8 mouse cellular contexts compared by ENCODE assay signal in genomic region chr12:100772230-100772984, GRCm38 (mm10). TPM values are rescaled to one million over a fixed set of nuclear protein-coding genes. Genes with fewer than 3 reads are reported as not detected.
DNase-seq lines count a peak whose midpoint lies in the region; ATAC-seq and TF ChIP-seq lines count a peak whose summit lies in the region.

No protein-coding gene starts in this region.

- peak; percentile 45 for DNase-seq in liver, adult 2 months (ENCODE audit: extremely low read depth, low read depth, low spot score)
- DNase-seq in MEL (ENCODE audit: low read depth, low spot score), result peak; percentile 27
- DNase-seq in lung, postnatal 10 days, result peak; percentile 73
- DNase-seq in thymus, postnatal 25 days, result peak; percentile 44
- no peak for DNase-seq in spleen, postnatal 4 days (ENCODE audit: low spot score in 2 of 2)

- H3K79me2 ChIP-seq in liver, adult 2 months (ENCODE audit: control insufficient read depth, insufficient read depth, low read length), result no peaks in the 10 kb centered on the region
- no peaks in the 10 kb centered on the region for H3K79me2 ChIP-seq in MEL (ENCODE audit: control insufficient read depth, insufficient read depth, low read length, poor library complexity)

- no peaks in the 10 kb centered on the region for H3K9me3 ChIP-seq in liver, embryonic 12.5 days (replicated peaks)
- no peaks in the 10 kb centered on the region for H3K9me3 ChIP-seq in MEL (replicated peaks; ENCODE audit: insufficient read depth, low read length)
- no peaks in the 10 kb centered on the region for H3K9me3 ChIP-seq in intestine, embryonic 16.5 days (ENCODE audit: control insufficient read depth, low read length)

- no peak for TF ChIP-seq EP300 in MEL (IDR thresholded peaks at IDR 0.05; ENCODE audit: low read depth in 1 of 2, low read length in 2 of 2)

- peak; percentile 79 for TF ChIP-seq CTCF in liver, adult 2 months (IDR thresholded peaks at IDR 0.05; ENCODE audit: low read depth, low read length)
- TF ChIP-seq CTCF in MEL (IDR thresholded peaks at IDR 0.05 in 2 of 3, conservative IDR thresholded peaks at IDR 0.05 in 1 of 3; ENCODE audit: control insufficient read depth in 1 of 3, insufficient read depth in 1 of 3, low read depth in 2 of 3, low read length in 3 of 3, poor library complexity in 1 of 3, severe bottlenecking in 1 of 3), result peak; percentile 22 to 52 (median 29); a peak in 3 of 6 replicates
- TF ChIP-seq CTCF in cortical plate, adult 2 months (IDR thresholded peaks at IDR 0.05; ENCODE audit: extremely low read depth, insufficient read depth, low read length), result peak; percentile 26; the same call in 1 of the 2 replicates

- no peak overlapping the region for H3K27ac ChIP-seq in liver, adult 2 months (replicated peaks; ENCODE audit: insufficient read depth, low read depth, low read length)
- no peak overlapping the region for H3K27ac ChIP-seq in liver, embryonic 12.5 days
- no peak overlapping the region for H3K27ac ChIP-seq in MEL (ENCODE audit: control insufficient read depth, low read depth, low read length)
- no peak overlapping the region for H3K27ac ChIP-seq in cortical plate, adult 2 months (ENCODE audit: insufficient read depth, low read length)
- no peak overlapping the region for H3K27ac ChIP-seq in intestine, embryonic 16.5 days (ENCODE audit: low read length)

- H3K4me1 ChIP-seq in liver, adult 2 months (ENCODE audit: control insufficient read depth, insufficient read depth, low read length), result peaks cover 9% of the 10 kb centered on the region
- no peaks in the 10 kb centered on the region for H3K4me1 ChIP-seq in liver, embryonic 12.5 days
- no peaks in the 10 kb centered on the region for H3K4me1 ChIP-seq in MEL (ENCODE audit: control insufficient read depth in 1 of 2, insufficient read depth in 2 of 2, low read length in 2 of 2)
- H3K4me1 ChIP-seq in cortical plate, adult 2 months (ENCODE audit: control insufficient read depth, insufficient read depth, low read length), result peaks cover 8% of the 10 kb centered on the region
- H3K4me1 ChIP-seq in intestine, embryonic 16.5 days (ENCODE audit: control insufficient read depth, insufficient read depth, low read length), result peaks cover 9% of the 10 kb centered on the region; the same call in 1 of the 2 replicates

- H3K4me2 ChIP-seq in liver, embryonic 12.5 days, result no peak overlapping the region
- no peak overlapping the region for H3K4me2 ChIP-seq in intestine, embryonic 16.5 days (ENCODE audit: low read depth, low read length)

- no peak for TF ChIP-seq POLR2A in liver, adult 2 months (IDR thresholded peaks at IDR 0.05; ENCODE audit: extremely low read depth, insufficient read depth, low read length)
- no peak for TF ChIP-seq POLR2A in MEL (IDR thresholded peaks at IDR 0.05; ENCODE audit: control insufficient read depth in 1 of 2, insufficient read depth in 1 of 2, low read depth in 1 of 2, low read length in 2 of 2, poor library complexity in 1 of 2)
- TF ChIP-seq POLR2A in cortical plate, adult 2 months (IDR thresholded peaks at IDR 0.05; ENCODE audit: extremely low read depth, insufficient read depth, low read length), result no peak

- 41% methylated on average over 7 of the region's 7 CpGs for WGBS in liver, adult 2 months
- WGBS in liver, embryonic 12.5 days (ENCODE audit: insufficient replicate concordance), result 35% methylated on average over 7 of the region's 7 CpGs
- 25% methylated on average over 7 of the region's 7 CpGs for WGBS in intestine, embryonic 16.5 days

- ATAC-seq in liver, embryonic 12.5 days, result no peak
- peak; percentile 54 for ATAC-seq in intestine, embryonic 16.5 days

- H3K36me3 ChIP-seq in liver, adult 2 months (ENCODE audit: control insufficient read depth, insufficient read depth, low read length), result no peaks in the 10 kb centered on the region
- H3K36me3 ChIP-seq in liver, embryonic 12.5 days, result no peaks in the 10 kb centered on the region
- H3K36me3 ChIP-seq in MEL (ENCODE audit: control insufficient read depth in 1 of 2, insufficient read depth in 2 of 2, low read length in 2 of 2), result no peaks in the 10 kb centered on the region
- H3K36me3 ChIP-seq in intestine, embryonic 16.5 days (ENCODE audit: control insufficient read depth, insufficient read depth, low read length), result no peaks in the 10 kb centered on the region

- H3K4me3 ChIP-seq in liver, adult 2 months (ENCODE audit: insufficient read depth, low read depth, low read length), result no peak overlapping the region
- no peak overlapping the region for H3K4me3 ChIP-seq in liver, embryonic 12.5 days
- H3K4me3 ChIP-seq in MEL (ENCODE audit: control insufficient read depth in 1 of 2, insufficient read depth in 1 of 2, low read depth in 2 of 2, low read length in 2 of 2), result no peak overlapping the region
- H3K4me3 ChIP-seq in cortical plate, adult 2 months (ENCODE audit: insufficient read depth, low read length), result no peak overlapping the region
- H3K4me3 ChIP-seq in intestine, embryonic 16.5 days (ENCODE audit: low read length), result no peak overlapping the region

- H3K9ac ChIP-seq in liver, adult 2 months (ENCODE audit: low read depth, low read length), result no peak overlapping the region
- no peak overlapping the region for H3K9ac ChIP-seq in liver, embryonic 12.5 days
- no peak overlapping the region for H3K9ac ChIP-seq in MEL (ENCODE audit: control insufficient read depth, low read depth, low read length, poor library complexity, severe bottlenecking)
- no peak overlapping the region for H3K9ac ChIP-seq in intestine, embryonic 16.5 days (ENCODE audit: low read depth, low read length)

- no peaks in the 10 kb centered on the region for H3K27me3 ChIP-seq in liver, adult 2 months (ENCODE audit: control insufficient read depth, insufficient read depth, low read length)
- H3K27me3 ChIP-seq in liver, embryonic 12.5 days (replicated peaks), result no peaks in the 10 kb centered on the region; the same call in 1 of the 2 replicates
- H3K27me3 ChIP-seq in MEL (ENCODE audit: control insufficient read depth in 1 of 2, insufficient read depth in 2 of 2, low read length in 2 of 2), result no peaks in the 10 kb centered on the region
- no peaks in the 10 kb centered on the region for H3K27me3 ChIP-seq in intestine, embryonic 16.5 days (replicated peaks; ENCODE audit: control insufficient read depth, insufficient read depth, low read length)

- peak; percentile 24 for TF ChIP-seq RAD21 in MEL (IDR thresholded peaks at IDR 0.05; ENCODE audit: low read depth, low read length)

TF ChIP-seq in MEL, 35 proteins besides CTCF, POLR2A, EP300 and RAD21:
- TF ChIP-seq HCFC1 (IDR thresholded peaks at IDR 0.05; ENCODE audit: low read depth, low read length), result no peak
- TF ChIP-seq MYB (IDR thresholded peaks at IDR 0.05; ENCODE audit: low read depth, low read length), result no peak
- peak; percentile 33; the same call in 1 of the 2 replicates for TF ChIP-seq ZC3H11A (IDR thresholded peaks at IDR 0.05; ENCODE audit: low read depth, low read length)
- TF ChIP-seq MAX (IDR thresholded peaks at IDR 0.05; ENCODE audit: low read length), result no peak
- no peak for TF ChIP-seq GABPA (IDR thresholded peaks at IDR 0.05; ENCODE audit: low read depth, low read length)
- TF ChIP-seq JUND (IDR thresholded peaks at IDR 0.05; ENCODE audit: low read depth, low read length), result no peak
- TF ChIP-seq USF1 (IDR thresholded peaks at IDR 0.05; ENCODE audit: low read depth, low read length), result no peak
- no peak for TF ChIP-seq BHLHE40 (IDR thresholded peaks at IDR 0.05; ENCODE audit: borderline replicate concordance, low read depth, low read length)
- no peak for TF ChIP-seq TAL1 (IDR thresholded peaks at IDR 0.05; ENCODE audit: low read length)
- TF ChIP-seq SMC3 (IDR thresholded peaks at IDR 0.05; ENCODE audit: low read depth, low read length), result peak; percentile 57
- TF ChIP-seq KAT2A (conservative IDR thresholded peaks at IDR 0.05; ENCODE audit: low read depth, low read length), result no peak
- TF ChIP-seq MXI1 (IDR thresholded peaks at IDR 0.05; ENCODE audit: low read depth, low read length), result no peak

RNA-seq across cellular contexts. Expression of gene Dglucy, which starts 6.5 kb away (rescaled TPM):
- total RNA-seq in liver, adult 2 months (2014; rRNA removed), result 28.9 and 36.8 TPM in 2 replicates
- 35.2 and 38.5 TPM in 2 replicates for polyA plus RNA-seq in liver, adult 2 months (2012; rRNA removed)
- 0.64 and 0.90 TPM in 2 replicates for polyA plus RNA-seq in liver, embryonic 12.5 days (2016; fragmentation: Nextera tagmentation; extraction: Ambion mirVana)
- total RNA-seq in MEL (2012; rRNA removed), result not detected in 2 replicates
- polyA plus RNA-seq in MEL (2012; ENCODE audit: insufficient read depth in 1 of 2, insufficient read length in 2 of 2, low read depth in 1 of 2, low replicate concordance in 2 of 2, missing spikeins in 1 of 2), result under 1 TPM in 1 of 2 experiments, not detected in 1; 0.03 TPM
- polyA plus RNA-seq in cortical plate, adult 2 months (2012; rRNA removed), result 8.0 and 8.2 TPM in 2 replicates
- 2.6 TPM in 2 replicates for polyA plus RNA-seq in intestine, embryonic 16.5 days (2015; fragmentation: Nextera tagmentation; extraction: Ambion mirVana)

RNA-seq across cellular contexts. Expression of gene Rps6ka5, which starts 45.6 kb away (rescaled TPM):
- 1.7 and 2.0 TPM in 2 replicates for total RNA-seq in liver, adult 2 months (2014; rRNA removed)
- 0.24 and 0.29 TPM in 2 replicates for polyA plus RNA-seq in liver, adult 2 months (2012; rRNA removed)
- polyA plus RNA-seq in liver, embryonic 12.5 days (2016; fragmentation: Nextera tagmentation; extraction: Ambion mirVana), result 2.2 and 2.5 TPM in 2 replicates
- 0.92 and 1.6 TPM in 2 replicates for total RNA-seq in MEL (2012; rRNA removed)
- polyA plus RNA-seq in MEL (2012; ENCODE audit: insufficient read depth in 1 of 2, insufficient read length in 2 of 2, low read depth in 1 of 2, low replicate concordance in 2 of 2, missing spikeins in 1 of 2), result 1 to 10 TPM in 1 of 2 experiments, not detected in 1; 3.3 TPM
- 9.5 and 10.8 TPM in 2 replicates for polyA plus RNA-seq in cortical plate, adult 2 months (2012; rRNA removed)
- 1.7 and 1.9 TPM in 2 replicates for polyA plus RNA-seq in intestine, embryonic 16.5 days (2015; fragmentation: Nextera tagmentation; extraction: Ambion mirVana)

Comparison
In these comparisons a context has a peak if more than half of its experiments do, and no peak if none do; other contexts are left out.
1. DNase-seq: peak in liver, adult 2 months (single experiment), MEL (single experiment), lung, postnatal 10 days (single experiment) and thymus, postnatal 25 days (single experiment); none in spleen, postnatal 4 days (0 of 2).
2. CTCF ChIP-seq: peak in every context shown above with its lines; median percentile 79 in liver, adult 2 months; 29 in MEL; 26 in cortical plate, adult 2 months.